Mouse (Mus musculus): Measurements from ENCODE around the gene Gdpgp1. TPM values are rescaled to one million over a fixed set of nuclear protein-coding genes. Genes with fewer than 3 reads are reported as not detected.

Gene Gdpgp1
- polyA plus RNA-seq (2014; fragmentation: Nextera tagmentation; extraction: Ambion mirVana): 3.3 and 3.6 TPM in 2 replicates

- Histone ChIP-seq H3K27ac (replicated peaks in 1 of 2; ENCODE audit: control insufficient read depth in 1 of 2, insufficient read depth in 1 of 2, low read depth in 2 of 2, low read length in 2 of 2) (peak within 1 kb of the TSS; percentile 52 to 75; a peak in 3 of 4 replicates), H3K9me3 (ENCODE audit: control insufficient read depth, low read length) (no peaks in the 10 kb centered on the region), H3K4me2 (ENCODE audit: low read length) (peak within 1 kb of the TSS; percentile 89), H3K27me3 (ENCODE audit: control insufficient read depth, insufficient read depth, low read length) (no peaks in the 10 kb centered on the region), H3K4me3 (ENCODE audit: control insufficient read depth in 1 of 2, insufficient read depth in 1 of 2, low read depth in 1 of 2, low read length in 2 of 2) (peak within 1 kb of the TSS; percentile 53 to 69), H3K9ac (ENCODE audit: low read length) (peak within 1 kb of the TSS; percentile 82), H3K36me3 (ENCODE audit: control insufficient read depth, insufficient read depth, low read length) (peaks cover 10% of the 10 kb centered on the region), H3K4me1 (ENCODE audit: control insufficient read depth in 2 of 2, insufficient read depth in 2 of 2, low read length in 2 of 2) (peaks cover 4 to 18% of the 10 kb centered on the region in 2 experiments; a peak in 3 of 4 replicates)
- peak; percentile 100 for ATAC-seq (ENCODE audit: insufficient number of reproducible peaks, insufficient read depth, low FRiP score, low read depth)
- 1% methylated on average over 53 of the region's 56 CpGs for WGBS
Observed at GRCm38 (mm10) chr7:80232489-80233029, at the start of gene Gdpgp1, which contains the start of gene Cib1. Gdpgp1 (plus strand) TSS chr7:80232865. Cib1 (minus strand) TSS chr7:80232813.

- H3K36me3 ChIP-seq (ENCODE audit: control insufficient read depth, insufficient read depth, low read length): no peaks in the 10 kb centered on the region
- no peak for ATAC-seq (ENCODE audit: insufficient number of reproducible peaks, insufficient read depth, low FRiP score, low read depth)
- no peak overlapping the region for H3K27ac ChIP-seq (replicated peaks in 1 of 2; ENCODE audit: control insufficient read depth in 1 of 2, insufficient read depth in 1 of 2, low read depth in 2 of 2, low read length in 2 of 2)
- no peak overlapping the region for H3K9ac ChIP-seq (ENCODE audit: low read length)
- no peak overlapping the region for H3K4me2 ChIP-seq (ENCODE audit: low read length)
- H3K4me1 ChIP-seq (ENCODE audit: control insufficient read depth in 2 of 2, insufficient read depth in 2 of 2, low read length in 2 of 2): peaks cover 24 to 42% of the 10 kb centered on the region in 2 experiments
- no peaks in the 10 kb centered on the region for H3K27me3 ChIP-seq (ENCODE audit: control insufficient read depth, insufficient read depth, low read length)
- no peak overlapping the region for H3K4me3 ChIP-seq (ENCODE audit: control insufficient read depth in 1 of 2, insufficient read depth in 1 of 2, low read depth in 1 of 2, low read length in 2 of 2)
- no peaks in the 10 kb centered on the region for H3K9me3 ChIP-seq (ENCODE audit: control insufficient read depth, low read length)
- 80% methylated on average over 1 of the region's 1 CpGs for WGBS
Observed at GRCm38 (mm10) chr7:80183466-80183865, 49.2 kb upstream of the Gdpgp1 start.

GRCm38 (mm10) chr7:80183969-80184368 is 48.7 kb upstream of the Gdpgp1 start:
- Histone ChIP-seq H3K36me3 (ENCODE audit: control insufficient read depth, insufficient read depth, low read length) (no peaks in the 10 kb centered on the region), H3K4me1 (ENCODE audit: control insufficient read depth in 2 of 2, insufficient read depth in 2 of 2, low read length in 2 of 2) (peaks cover 24 to 45% of the 10 kb centered on the region in 2 experiments), H3K4me2 (ENCODE audit: low read length) (no peak overlapping the region), H3K27ac (replicated peaks in 1 of 2; ENCODE audit: control insufficient read depth in 1 of 2, insufficient read depth in 1 of 2, low read depth in 2 of 2, low read length in 2 of 2) (no peak overlapping the region), H3K9ac (ENCODE audit: low read length) (no peak overlapping the region), H3K9me3 (ENCODE audit: control insufficient read depth, low read length) (no peaks in the 10 kb centered on the region), H3K4me3 (ENCODE audit: control insufficient read depth in 1 of 2, insufficient read depth in 1 of 2, low read depth in 1 of 2, low read length in 2 of 2) (no peak overlapping the region), H3K27me3 (ENCODE audit: control insufficient read depth, insufficient read depth, low read length) (no peaks in the 10 kb centered on the region)
- WGBS: 76% methylated on average over 5 of the region's 5 CpGs
- no peak for ATAC-seq (ENCODE audit: insufficient number of reproducible peaks, insufficient read depth, low FRiP score, low read depth)

- Histone ChIP-seq H3K27me3 (ENCODE audit: control insufficient read depth, insufficient read depth, low read length) (no peaks in the 10 kb centered on the region), H3K9ac (ENCODE audit: low read length) (no peak overlapping the region), H3K4me3 (ENCODE audit: control insufficient read depth in 1 of 2, insufficient read depth in 1 of 2, low read depth in 1 of 2, low read length in 2 of 2) (no peak overlapping the region), H3K9me3 (ENCODE audit: control insufficient read depth, low read length) (no peaks in the 10 kb centered on the region), H3K27ac (replicated peaks in 1 of 2; ENCODE audit: control insufficient read depth in 1 of 2, insufficient read depth in 1 of 2, low read depth in 2 of 2, low read length in 2 of 2) (peak overlapping the region; percentile 99; a peak in 1 of 4 replicates), H3K4me1 (ENCODE audit: control insufficient read depth in 2 of 2, insufficient read depth in 2 of 2, low read length in 2 of 2) (peaks cover 24 to 48% of the 10 kb centered on the region in 2 experiments), H3K4me2 (ENCODE audit: low read length) (no peak overlapping the region), H3K36me3 (ENCODE audit: control insufficient read depth, insufficient read depth, low read length) (no peaks in the 10 kb centered on the region)
- 79% methylated on average over 4 of the region's 4 CpGs for WGBS
- no peak for ATAC-seq (ENCODE audit: insufficient number of reproducible peaks, insufficient read depth, low FRiP score, low read depth)
Observed at GRCm38 (mm10) chr7:80184551-80184950, 48.1 kb upstream of the Gdpgp1 start.

GRCm38 (mm10) chr7:80184968-80185367 is 47.7 kb upstream of the Gdpgp1 start:
- H3K4me3 ChIP-seq (ENCODE audit: control insufficient read depth in 1 of 2, insufficient read depth in 1 of 2, low read depth in 1 of 2, low read length in 2 of 2): no peak overlapping the region
- 60% methylated on average over 6 of the region's 6 CpGs for WGBS
- H3K27me3 ChIP-seq (ENCODE audit: control insufficient read depth, insufficient read depth, low read length): no peaks in the 10 kb centered on the region
- no peaks in the 10 kb centered on the region for H3K36me3 ChIP-seq (ENCODE audit: control insufficient read depth, insufficient read depth, low read length)
- H3K4me2 ChIP-seq (ENCODE audit: low read length): no peak overlapping the region
- H3K9ac ChIP-seq (ENCODE audit: low read length): no peak overlapping the region
- peak overlapping the region; percentile 99 for H3K27ac ChIP-seq (replicated peaks in 1 of 2; ENCODE audit: control insufficient read depth in 1 of 2, insufficient read depth in 1 of 2, low read depth in 2 of 2, low read length in 2 of 2)
- peaks cover 24 to 48% of the 10 kb centered on the region in 2 experiments for H3K4me1 ChIP-seq (ENCODE audit: control insufficient read depth in 2 of 2, insufficient read depth in 2 of 2, low read length in 2 of 2)
- no peak for ATAC-seq (ENCODE audit: insufficient number of reproducible peaks, insufficient read depth, low FRiP score, low read depth)
- H3K9me3 ChIP-seq (ENCODE audit: control insufficient read depth, low read length): no peaks in the 10 kb centered on the region

- WGBS: under 1% methylated on average over 8 of the region's 8 CpGs
- peak overlapping the region; percentile 59 to 61 for H3K4me3 ChIP-seq (ENCODE audit: control insufficient read depth in 1 of 2, insufficient read depth in 1 of 2, low read depth in 1 of 2, low read length in 2 of 2)
- no peaks in the 10 kb centered on the region for H3K27me3 ChIP-seq (ENCODE audit: control insufficient read depth, insufficient read depth, low read length)
- H3K4me1 ChIP-seq (ENCODE audit: control insufficient read depth in 2 of 2, insufficient read depth in 2 of 2, low read length in 2 of 2): peaks cover 21 to 46% of the 10 kb centered on the region in 2 experiments
- peak overlapping the region; percentile 99 for H3K27ac ChIP-seq (replicated peaks in 1 of 2; ENCODE audit: control insufficient read depth in 1 of 2, insufficient read depth in 1 of 2, low read depth in 2 of 2, low read length in 2 of 2)
- peak overlapping the region; percentile 79 for H3K4me2 ChIP-seq (ENCODE audit: low read length)
- no peaks in the 10 kb centered on the region for H3K36me3 ChIP-seq (ENCODE audit: control insufficient read depth, insufficient read depth, low read length)
- peak; percentile 70 for ATAC-seq (ENCODE audit: insufficient number of reproducible peaks, insufficient read depth, low FRiP score, low read depth)
- peak overlapping the region; percentile 79 for H3K9ac ChIP-seq (ENCODE audit: low read length)
- H3K9me3 ChIP-seq (ENCODE audit: control insufficient read depth, low read length): no peaks in the 10 kb centered on the region
Observed at GRCm38 (mm10) chr7:80186021-80186420, 46.6 kb upstream of the Gdpgp1 start.

- H3K4me1 ChIP-seq (ENCODE audit: control insufficient read depth in 2 of 2, insufficient read depth in 2 of 2, low read length in 2 of 2): peaks cover 24 to 46% of the 10 kb centered on the region in 2 experiments
- peak; percentile 84 for ATAC-seq (ENCODE audit: insufficient number of reproducible peaks, insufficient read depth, low FRiP score, low read depth)
- no peaks in the 10 kb centered on the region for H3K36me3 ChIP-seq (ENCODE audit: control insufficient read depth, insufficient read depth, low read length)
- H3K4me3 ChIP-seq (ENCODE audit: control insufficient read depth in 1 of 2, insufficient read depth in 1 of 2, low read depth in 1 of 2, low read length in 2 of 2): peak within 1 kb of the TSS; percentile 59 to 61
- peak within 1 kb of the TSS; percentile 79 for H3K4me2 ChIP-seq (ENCODE audit: low read length)
- no peaks in the 10 kb centered on the region for H3K27me3 ChIP-seq (ENCODE audit: control insufficient read depth, insufficient read depth, low read length)
- peak within 1 kb of the TSS; percentile 79 for H3K9ac ChIP-seq (ENCODE audit: low read length)
- H3K9me3 ChIP-seq (ENCODE audit: control insufficient read depth, low read length): no peaks in the 10 kb centered on the region
- peak within 1 kb of the TSS; percentile 99 for H3K27ac ChIP-seq (replicated peaks in 1 of 2; ENCODE audit: control insufficient read depth in 1 of 2, insufficient read depth in 1 of 2, low read depth in 2 of 2, low read length in 2 of 2)
- under 1% methylated on average over 44 of the region's 51 CpGs for WGBS
Observed at GRCm38 (mm10) chr7:80186531-80187296, 46.0 kb upstream of the Gdpgp1 start, which contains the start of gene Sema4b. Sema4b (plus strand) TSS chr7:80186841.
